Mouse (Mus musculus) liver, embryonic 15.5 days (tissue): ENCODE results near the gene Polr2i. TPM values are rescaled to one million over a fixed set of nuclear protein-coding genes. Genes with fewer than 3 reads are reported as not detected.
A peak's percentile ranks its signal among the peaks of the same experiment; 100 is the strongest.
"Not testable (repeated sequence)": the region's sequence is repeated elsewhere in the genome, so short reads cannot be mapped to it uniquely, and the experiment has no call there.

Source experiments
- ATAC-seq: fragments of 200-750 bp; cut with Nextera tagmentation; 2 replicates; pipeline ENCODE4 v1.8.0; 2017; ENCODE audit warnings: moderate number of reproducible peaks, mild to moderate bottlenecking, moderate library complexity; ENCODE audit not compliant: insufficient read depth
- H3K27ac ChIP-seq: fragments of 300-500 bp; sonication (generic); replicated peaks from 2 replicates; pipeline ENCODE4 v1.5.1; 2015; ENCODE audit warnings: mild to moderate bottlenecking, inconsistent platforms
- H3K27me3 ChIP-seq: fragments of 300-500 bp; sonication (generic); 2 replicates; pipeline ENCODE4 v1.6.1; 2015; ENCODE audit warnings: mild to moderate bottlenecking, inconsistent platforms
- H3K36me3 ChIP-seq: fragments of 300-500 bp; sonication (generic); replicated peaks from 2 replicates; pipeline ENCODE4 v1.6.1; 2015; ENCODE audit warnings: moderate library complexity, mild to moderate bottlenecking, inconsistent platforms
- H3K4me1 ChIP-seq: fragments of 300-500 bp; sonication (generic); replicated peaks from 2 replicates; pipeline ENCODE4 v1.6.1; 2015; ENCODE audit warnings: inconsistent platforms
- H3K4me2 ChIP-seq: fragments of 300-500 bp; sonication (generic); 2 replicates; pipeline ENCODE4 v1.6.1; 2015; ENCODE audit warnings: moderate library complexity, mild to moderate bottlenecking, inconsistent platforms
- H3K4me3 ChIP-seq: fragments of 300-500 bp; sonication (generic); replicated peaks from 2 replicates; pipeline ENCODE4 v1.5.1; 2015; ENCODE audit warnings: mild to moderate bottlenecking, inconsistent platforms
- H3K9ac ChIP-seq: fragments of 300-500 bp; sonication (generic); 2 replicates; pipeline ENCODE4 v1.6.1; 2015; ENCODE audit warnings: moderate library complexity, mild to moderate bottlenecking, inconsistent platforms
- H3K9me3 ChIP-seq: fragments of 300-500 bp; sonication (generic); replicated peaks from 2 replicates; pipeline ENCODE4 v1.6.1; 2016; ENCODE audit warnings: inconsistent platforms
- WGBS: fragments of 180-500 bp; shearing (Covaris S2); methylation state at CpG from one replicate; pipeline ENCODE4 v1.1.7; 2015; ENCODE audit warnings: mixed read lengths; ENCODE audit not compliant: insufficient replicate concordance; 5-methylcytosine and 5-hydroxymethylcytosine counted together
- polyA plus RNA-seq: library from polyadenylated mRNA; unstranded; fragments of >200 nt; fragmentation: Nextera tagmentation; extraction: Ambion mirVana; gene quantifications from 2 replicates; pipeline ENCODE4 v1.2.1, GENCODE M21; 2015

The Polr2i gene
- polyA plus RNA-seq, 1 experiment from 2014 or later, result 43.3 TPM

DNA sequence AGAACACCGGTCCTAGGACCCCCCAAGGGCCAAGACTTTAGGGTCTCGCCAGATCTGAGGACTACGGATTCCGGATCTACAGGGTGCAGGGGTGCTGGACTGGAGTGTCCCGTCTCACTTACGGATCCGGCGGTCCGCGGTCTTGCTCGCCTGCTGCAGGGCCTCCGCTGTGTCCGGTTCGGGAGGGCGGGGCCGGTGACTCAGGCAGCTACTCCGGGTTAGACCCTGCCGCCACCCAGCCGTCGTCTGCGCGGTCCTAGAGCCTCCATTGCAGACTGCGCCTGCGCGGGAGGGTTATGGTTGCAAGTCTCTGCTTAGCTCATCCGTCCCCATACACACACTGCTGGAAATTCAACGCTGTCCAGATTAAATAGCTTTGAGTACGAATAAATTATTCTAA, 36.9 kb upstream of the Polr2i start:
- H3K9ac ChIP-seq, result peak overlapping the region; percentile 85
- H3K27me3 ChIP-seq, result no peaks in the 10 kb centered on the region
- under 1% methylated on average over 28 of the region's 28 CpGs for WGBS
- ATAC-seq, result peak; percentile 87
- H3K27ac ChIP-seq, result peak overlapping the region; percentile 87
- peaks cover 46% of the 10 kb centered on the region for H3K4me1 ChIP-seq
- peak overlapping the region; percentile 88 for H3K4me2 ChIP-seq
- H3K36me3 ChIP-seq, result peaks cover 29% of the 10 kb centered on the region
- H3K9me3 ChIP-seq, result no peaks in the 10 kb centered on the region
- peak overlapping the region; percentile 79 for H3K4me3 ChIP-seq

DNA sequence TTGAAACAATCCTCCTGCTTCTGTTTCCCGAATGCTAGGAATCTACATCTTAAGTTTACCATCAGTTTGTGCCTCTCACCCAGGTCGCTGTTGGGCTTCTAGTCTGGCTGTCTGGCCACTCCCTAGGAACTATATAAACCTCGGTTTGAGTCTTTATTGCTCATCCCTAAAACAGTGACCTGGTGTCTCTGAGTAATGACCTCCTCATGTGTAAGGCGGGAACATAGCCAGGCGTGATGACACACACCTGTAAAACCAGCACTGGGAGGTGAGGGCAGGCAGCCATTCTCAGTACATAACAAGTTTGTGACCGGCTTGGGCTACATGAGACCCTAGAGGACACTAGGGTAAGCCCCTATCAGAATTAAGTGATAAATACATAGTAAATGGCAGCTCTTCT, 36.3 kb upstream of the Polr2i start:
- H3K4me2 ChIP-seq, result peak overlapping the region; percentile 88
- H3K27me3 ChIP-seq, result no peaks in the 10 kb centered on the region
- peaks cover 23% of the 10 kb centered on the region for H3K36me3 ChIP-seq
- H3K4me3 ChIP-seq, result peak overlapping the region; percentile 79
- H3K4me1 ChIP-seq, result peaks cover 46% of the 10 kb centered on the region
- ATAC-seq, result no peak
- H3K27ac ChIP-seq, result peak overlapping the region; percentile 87; the same call in 1 of the 2 replicates
- H3K9ac ChIP-seq, result peak overlapping the region; percentile 85; the same call in 1 of the 2 replicates
- 67% methylated on average over 6 of the region's 6 CpGs for WGBS
- H3K9me3 ChIP-seq, result no peaks in the 10 kb centered on the region

DNA sequence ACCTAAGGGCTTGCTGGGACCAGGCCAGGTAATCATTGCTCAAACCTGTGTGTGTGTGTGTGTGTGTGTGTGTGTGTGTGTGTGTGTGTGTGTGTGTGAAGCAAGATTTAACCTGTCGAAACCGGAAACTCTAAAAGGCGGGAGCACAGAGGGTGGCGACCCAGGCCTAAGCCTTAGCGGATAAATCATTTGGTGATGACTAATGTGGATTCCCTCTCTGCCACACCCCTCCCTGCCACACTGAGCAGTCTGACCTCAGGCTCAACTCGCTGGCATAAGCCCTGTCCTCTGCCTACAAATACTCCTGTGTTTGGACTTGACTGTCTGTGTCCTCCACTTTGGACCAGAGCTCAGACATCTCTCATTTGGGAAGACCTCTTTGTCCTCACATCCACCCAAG, 35.6 kb upstream of the Polr2i start:
- Histone ChIP-seq H3K9me3 (no peaks in the 10 kb centered on the region), H3K36me3 (peaks cover 16% of the 10 kb centered on the region), H3K4me2 (no peak overlapping the region), H3K9ac (no peak overlapping the region), H3K27ac (0 out of 2 replicates have a peak overlapping the region, but pooled peaks have one; percentile 8), H3K27me3 (no peaks in the 10 kb centered on the region), H3K4me1 (peaks cover 46% of the 10 kb centered on the region), H3K4me3 (no peak overlapping the region)
- ATAC-seq, result no peak
- WGBS, result 70% methylated on average over 6 of the region's 6 CpGs

DNA sequence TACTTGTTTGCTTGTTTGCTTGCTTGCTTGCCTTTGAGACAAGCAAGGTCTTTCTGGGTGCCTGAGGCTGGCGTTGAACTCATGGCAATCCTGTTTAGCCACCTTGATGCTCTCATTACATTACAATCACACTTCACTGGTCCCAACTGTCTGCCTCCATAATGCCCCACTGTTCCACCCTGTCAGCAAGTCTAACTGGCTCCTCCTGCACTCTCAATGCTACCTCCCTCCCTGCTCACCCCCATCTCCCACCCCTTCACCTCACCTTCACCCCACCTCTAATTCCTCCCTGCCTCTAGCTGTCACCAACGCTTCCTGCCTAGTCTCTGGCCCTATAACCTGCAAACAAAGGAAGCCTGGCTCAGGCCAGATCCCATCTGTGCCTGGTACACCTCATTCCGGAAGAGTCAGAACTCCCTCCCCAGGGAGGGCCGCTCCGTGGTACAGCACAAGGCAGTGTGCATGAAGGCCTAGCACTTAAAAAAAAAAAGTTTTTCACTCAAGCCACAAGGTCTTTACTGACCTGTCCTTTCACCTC, 34.1 kb upstream of the Polr2i start:
- no peak for ATAC-seq
- H3K27me3 ChIP-seq, result no peaks in the 10 kb centered on the region
- peaks cover 1% of the 10 kb centered on the region; the same call in 1 of the 2 replicates for H3K36me3 ChIP-seq
- H3K4me2 ChIP-seq, result no peak overlapping the region
- H3K9me3 ChIP-seq, result no peaks in the 10 kb centered on the region
- H3K4me1 ChIP-seq, result peaks cover 45% of the 10 kb centered on the region
- H3K27ac ChIP-seq, result no peak overlapping the region
- no peak overlapping the region for H3K9ac ChIP-seq
- no peak overlapping the region for H3K4me3 ChIP-seq
- 49% methylated on average over 5 of the region's 5 CpGs for WGBS

DNA sequence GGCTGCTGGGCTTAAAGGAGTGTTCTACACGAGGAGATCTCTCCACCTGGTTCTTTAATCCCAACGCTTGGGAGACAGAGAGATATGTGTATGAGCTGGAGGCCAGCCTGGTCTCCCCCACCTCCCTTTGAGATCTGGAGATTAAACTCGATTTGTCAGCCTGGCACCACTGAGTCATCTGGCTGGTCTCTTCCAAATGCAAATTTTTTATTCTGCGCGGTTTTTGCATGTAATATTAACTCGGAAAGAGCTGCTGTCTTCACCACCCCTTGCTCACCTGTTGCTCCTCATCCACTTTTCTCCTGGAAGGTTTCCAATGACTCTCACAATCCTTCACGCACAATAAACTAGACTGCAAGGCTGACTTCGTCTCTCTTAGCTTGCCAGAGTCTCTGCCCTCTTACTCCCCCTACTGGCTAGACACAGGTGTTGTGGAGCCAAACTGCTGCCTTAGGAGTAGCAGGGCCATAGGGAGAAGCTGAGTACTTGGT, 33.2 kb upstream of the Polr2i start, which contains the start of gene Capns1:
TSS of gene Capns1 (minus strand) at position 331 of the 491 bp plus-strand sequence.
- Histone ChIP-seq H3K4me2 (peak within 1 kb of the TSS; percentile 31; the same call in 1 of the 2 replicates), H3K9me3 (no peaks in the 10 kb centered on the region), H3K27me3 (no peaks in the 10 kb centered on the region), H3K27ac (no peak within 1 kb of the TSS), H3K36me3 (no peaks in the 10 kb centered on the region), H3K9ac (no peak within 1 kb of the TSS), H3K4me3 (no peak within 1 kb of the TSS), H3K4me1 (peaks cover 40% of the 10 kb centered on the region)
- 5% methylated on average over 8 of the region's 8 CpGs for WGBS
- ATAC-seq, result no peak

DNA sequence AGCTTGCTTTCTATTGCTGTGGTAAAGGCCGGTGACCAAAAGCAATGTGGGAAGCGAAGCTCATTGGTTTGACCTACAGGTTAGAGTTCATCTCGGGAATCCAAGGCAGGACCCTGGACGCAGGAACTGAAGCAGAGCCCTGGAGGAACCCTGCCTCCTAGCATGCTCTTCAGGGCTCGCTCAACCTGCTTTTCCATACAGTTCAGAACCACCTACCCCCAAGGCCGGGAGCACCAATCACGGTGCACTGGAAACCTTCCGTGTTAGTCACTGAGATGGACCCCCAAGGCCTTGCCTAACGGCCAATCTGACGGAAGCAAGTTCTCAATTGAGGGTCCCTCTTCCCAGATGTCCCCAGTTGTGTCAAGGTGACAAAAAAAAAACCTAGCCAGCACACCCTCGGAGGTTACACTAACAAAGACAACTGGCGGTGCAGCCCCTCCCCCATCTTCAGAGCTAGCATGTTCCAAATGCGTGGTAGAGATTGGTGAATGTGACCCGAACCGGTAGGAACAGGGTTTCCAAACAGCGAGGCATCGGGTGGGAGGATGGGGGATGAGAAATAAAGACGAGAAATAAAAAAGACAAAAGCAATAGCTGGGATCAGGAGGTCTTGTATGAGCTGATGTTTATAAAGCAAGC, 32.1 kb upstream of the Polr2i start:
- Histone ChIP-seq H3K4me3 (no peak overlapping the region), H3K27me3 (no peaks in the 10 kb centered on the region), H3K27ac (no peak overlapping the region), H3K36me3 (no peaks in the 10 kb centered on the region), H3K9ac (no peak overlapping the region), H3K4me1 (peaks cover 34% of the 10 kb centered on the region), H3K4me2 (no peak overlapping the region), H3K9me3 (no peaks in the 10 kb centered on the region)
- ATAC-seq, result no peak
- WGBS, result 64% methylated on average over 18 of the region's 18 CpGs

DNA sequence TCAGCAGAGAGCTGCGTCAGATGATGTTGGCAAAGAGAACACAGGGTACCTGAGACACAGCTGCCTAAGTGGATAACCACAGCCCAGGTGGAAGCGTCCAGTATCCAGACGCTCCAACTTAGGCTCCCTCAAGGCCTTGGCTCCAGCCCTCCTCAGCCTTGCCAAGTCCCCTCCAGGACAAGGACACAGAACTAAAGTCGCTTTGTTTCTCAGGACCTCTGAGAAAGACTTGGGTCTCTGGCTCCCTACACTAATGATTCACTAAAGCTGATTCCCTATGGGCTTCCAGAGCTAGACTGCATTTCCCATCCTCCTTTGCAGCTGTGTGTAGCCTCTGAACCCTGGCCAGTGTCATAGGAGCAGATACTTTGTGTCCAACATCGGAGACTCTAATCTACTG, 31.5 kb upstream of the Polr2i start:
- 75% methylated on average over 5 of the region's 5 CpGs for WGBS
- H3K27ac ChIP-seq, result no peak overlapping the region

DNA sequence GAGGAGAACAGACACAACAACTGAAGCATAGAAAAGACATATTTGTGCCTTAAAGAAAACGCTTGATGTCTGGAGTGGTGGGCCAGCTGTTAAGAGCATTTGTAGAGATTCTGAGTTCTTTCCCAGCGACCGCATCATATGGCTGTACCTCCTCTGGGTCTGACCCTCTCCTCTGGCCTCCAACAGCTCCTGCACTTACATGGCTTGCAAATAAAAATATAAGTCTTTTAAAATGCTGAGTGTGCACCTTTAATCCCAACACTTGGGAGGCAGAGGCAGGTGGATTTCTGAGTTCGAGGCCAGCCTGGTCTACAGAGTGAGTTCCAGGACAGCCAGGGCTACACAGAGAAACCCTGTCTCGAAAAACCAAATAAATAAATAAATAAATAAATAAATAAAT, 31.1 kb upstream of the Polr2i start:
- not testable (repeated sequence) for H3K4me2 ChIP-seq, ATAC-seq, H3K9ac ChIP-seq, H3K4me3 ChIP-seq, H3K36me3 ChIP-seq, H3K27me3 ChIP-seq, H3K27ac ChIP-seq, H3K9me3 ChIP-seq
- 69% methylated on average over 5 of the region's 5 CpGs for WGBS
- peaks cover 30% of the 10 kb centered on the region for H3K4me1 ChIP-seq

More for the DNA sequence above, 31.5 kb upstream of the Polr2i start:
- no peaks in the 10 kb centered on the region for H3K27me3 ChIP-seq
- no peak overlapping the region for H3K4me2 ChIP-seq
- H3K4me3 ChIP-seq, result no peak overlapping the region
- no peaks in the 10 kb centered on the region for H3K36me3 ChIP-seq
- no peaks in the 10 kb centered on the region for H3K9me3 ChIP-seq
- no peak overlapping the region for H3K9ac ChIP-seq
- ATAC-seq, result no peak
- peaks cover 35% of the 10 kb centered on the region for H3K4me1 ChIP-seq

DNA sequence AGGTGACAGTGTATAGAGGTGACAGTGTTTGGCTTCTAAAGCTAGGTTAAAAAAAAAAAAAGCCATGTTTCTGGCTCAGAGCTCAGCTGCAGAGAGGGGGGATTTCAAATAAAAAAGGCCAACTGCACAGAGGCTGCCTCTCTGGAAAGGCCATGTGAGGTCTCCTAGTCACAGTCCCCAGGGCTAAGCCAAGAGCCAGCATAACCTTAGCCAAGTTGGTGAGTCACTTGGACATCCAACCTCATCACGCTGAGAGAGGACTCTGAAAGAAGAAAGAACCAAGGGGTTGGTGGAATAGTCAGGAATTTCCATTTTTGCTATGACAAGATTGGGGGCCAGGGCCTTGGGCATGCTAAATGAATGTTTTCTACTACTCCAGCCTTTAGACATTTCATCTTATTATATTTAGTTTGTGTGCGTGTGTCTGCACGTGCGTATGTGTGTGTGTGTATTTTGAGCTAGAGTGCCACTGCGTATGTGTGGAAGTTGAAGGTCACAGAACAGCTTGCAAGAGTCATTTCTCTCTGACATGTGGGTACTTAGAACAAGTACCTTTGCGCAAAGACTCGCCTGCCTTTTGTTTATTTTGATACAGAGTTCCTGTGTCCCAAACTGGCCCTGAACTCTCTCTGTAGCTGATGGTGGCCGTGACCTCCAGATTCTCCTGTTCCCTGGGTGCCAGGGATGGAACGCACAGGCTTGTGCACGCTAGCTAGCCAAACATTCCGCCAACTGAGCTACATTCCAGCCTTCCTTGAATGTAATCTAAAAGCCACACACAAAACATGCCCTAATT, 28.7 kb upstream of the Polr2i start:
- 77% methylated on average over 11 of the region's 11 CpGs for WGBS
- Histone ChIP-seq H3K4me1 (peaks cover 19% of the 10 kb centered on the region), H3K36me3 (no peaks in the 10 kb centered on the region), H3K27me3 (no peaks in the 10 kb centered on the region), H3K4me3 (no peak overlapping the region), H3K4me2 (no peak overlapping the region), H3K9ac (no peak overlapping the region), H3K9me3 (no peaks in the 10 kb centered on the region), H3K27ac (no peak overlapping the region)
- no peak for ATAC-seq

DNA sequence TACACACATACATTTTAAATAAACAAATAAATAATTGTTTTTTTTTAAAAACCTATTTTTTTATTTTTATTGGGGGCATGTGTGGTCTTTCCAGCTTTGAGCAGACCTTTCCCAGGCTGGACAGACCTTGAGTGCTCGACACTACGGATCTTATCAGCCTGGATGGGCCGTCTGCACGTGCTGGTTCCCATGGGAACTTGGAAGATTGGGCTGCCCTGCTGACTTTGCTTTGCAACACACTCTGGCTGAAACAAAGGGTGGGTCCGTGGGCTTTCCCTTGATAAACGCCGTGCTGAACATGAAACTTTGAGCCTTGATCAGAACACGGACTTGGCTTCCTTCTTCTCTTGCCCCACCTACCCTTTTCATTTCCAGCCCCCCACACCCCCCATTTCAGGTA, 27.4 kb upstream of the Polr2i start:
- Histone ChIP-seq H3K27me3 (no peaks in the 10 kb centered on the region), H3K36me3 (no peaks in the 10 kb centered on the region), H3K9ac (no peak overlapping the region), H3K27ac (no peak overlapping the region), H3K4me3 (no peak overlapping the region), H3K9me3 (no peaks in the 10 kb centered on the region), H3K4me1 (peaks cover 11% of the 10 kb centered on the region), H3K4me2 (peak overlapping the region; percentile 25; the same call in 1 of the 2 replicates)
- ATAC-seq, result no peak
- 25% methylated on average over 8 of the region's 8 CpGs for WGBS

DNA sequence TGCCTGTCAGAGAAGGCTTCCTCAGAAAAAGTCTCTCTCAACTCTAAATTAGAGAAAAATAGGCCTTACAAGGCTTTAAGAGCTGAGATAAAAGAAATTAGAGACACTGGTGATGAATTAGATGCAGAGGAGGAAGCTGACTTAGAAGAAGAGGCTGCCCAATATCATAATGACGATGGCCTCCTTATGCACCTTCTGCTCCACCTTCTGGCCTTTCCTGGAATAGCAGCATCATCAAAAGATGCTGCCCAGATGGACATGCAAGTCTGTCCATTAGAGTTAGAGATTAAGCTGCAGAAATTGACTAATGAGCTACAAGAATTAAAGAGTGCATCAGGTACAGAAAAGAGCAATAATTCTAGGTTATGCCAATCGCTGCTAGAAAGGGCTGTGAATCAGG, 26.4 kb upstream of the Polr2i start:
- no peak overlapping the region for H3K27ac ChIP-seq
- H3K27me3 ChIP-seq, result no peaks in the 10 kb centered on the region
- H3K4me3 ChIP-seq, result no peak overlapping the region
- H3K9me3 ChIP-seq, result no peaks in the 10 kb centered on the region
- ATAC-seq, result no peak
- H3K36me3 ChIP-seq, result no peaks in the 10 kb centered on the region
- no peak overlapping the region for H3K4me2 ChIP-seq
- no peak overlapping the region for H3K9ac ChIP-seq
- 3% methylated on average over 2 of the region's 2 CpGs for WGBS
- H3K4me1 ChIP-seq, result peaks cover 11% of the 10 kb centered on the region
